Mouse (Mus musculus) MEL (cell line): ENCODE measurements around the gene Gtf2a1l. TPM values are rescaled to one million over a fixed set of nuclear protein-coding genes. Genes with fewer than 3 reads are reported as not detected.

ENCODE experiments used
- DNase-seq: peaks from one replicate; pipeline ENCODE4 v3.0.0; 2011; ENCODE audit warnings: low read depth, low spot score
- H3K27ac ChIP-seq: 2 replicates; pipeline ENCODE4 v1.5.1; 2012; ENCODE audit warnings: low read depth, mild to moderate bottlenecking, control low read depth, low read length, moderate library complexity; ENCODE audit not compliant: control insufficient read depth
- H3K27me3 ChIP-seq, 2 experiments: fragments of 150-350 bp in 1 of 2; sonication (generic) in 1 of 2; 2 replicates each; pipeline ENCODE4 v1.6.1; 2012; ENCODE audit warnings: low read length in 2 of 2, mild to moderate bottlenecking in 2 of 2, improper control_type of control experiment in 1 of 2, moderate library complexity in 1 of 2; ENCODE audit not compliant: insufficient read depth in 2 of 2, control insufficient read depth in 1 of 2
- H3K36me3 ChIP-seq, 2 experiments: 2 replicates each; pipeline ENCODE4 v1.6.1; 2012 to 2014; ENCODE audit warnings: low read length in 2 of 2, improper control_type of control experiment in 1 of 2, inconsistent platforms in 1 of 2, mild to moderate bottlenecking in 1 of 2; ENCODE audit not compliant: insufficient read depth in 2 of 2, control insufficient read depth in 1 of 2
- H3K4me1 ChIP-seq, 2 experiments: fragments of 150-350 bp in 1 of 2; sonication (generic) in 1 of 2; 2 replicates each; pipeline ENCODE4 v1.6.1; 2012; ENCODE audit warnings: low read length in 2 of 2, improper control_type of control experiment in 1 of 2, mild to moderate bottlenecking in 1 of 2; ENCODE audit not compliant: insufficient read depth in 2 of 2, control insufficient read depth in 1 of 2
- H3K4me3 ChIP-seq, 2 experiments: fragments of 150-350 bp in 1 of 2; sonication (generic) in 1 of 2; 2 replicates each; pipeline ENCODE4 v1.5.1; 2012; ENCODE audit warnings: low read depth in 2 of 2, low read length in 2 of 2, mild to moderate bottlenecking in 2 of 2, moderate library complexity in 2 of 2, control low read depth in 1 of 2, improper control_type of control experiment in 1 of 2; ENCODE audit not compliant: control insufficient read depth in 1 of 2, insufficient read depth in 1 of 2
- H3K79me2 ChIP-seq: 2 replicates; pipeline ENCODE4 v1.6.1; 2012; ENCODE audit warnings: mild to moderate bottlenecking, low read length, moderate library complexity; ENCODE audit not compliant: control insufficient read depth, poor library complexity, insufficient read depth
- H3K9ac ChIP-seq: 2 replicates; pipeline ENCODE4 v1.6.1; 2012; ENCODE audit warnings: low read depth, mild to moderate bottlenecking, control low read depth, low read length, moderate library complexity; ENCODE audit not compliant: control insufficient read depth, poor library complexity, severe bottlenecking
- H3K9me3 ChIP-seq: fragments of 150-350 bp; sonication (generic); replicated peaks from 2 replicates; pipeline ENCODE4 v1.6.1; 2012; ENCODE audit warnings: mild to moderate bottlenecking, low read length, improper control_type of control experiment, moderate library complexity; ENCODE audit not compliant: insufficient read depth
- BHLHE40 ChIP-seq: IDR thresholded peaks from 2 replicates; pipeline ENCODE4 v1.6.1; 2012; ENCODE audit warnings: low read depth, mild to moderate bottlenecking, inconsistent platforms, low read length, improper control_type of control experiment, borderline replicate concordance
- CHD1 ChIP-seq: IDR thresholded peaks from 2 replicates; pipeline ENCODE4 v1.6.1; 2012; ENCODE audit warnings: low read depth, mild to moderate bottlenecking, inconsistent platforms, low read length, improper control_type of control experiment
- CHD2 ChIP-seq: IDR thresholded peaks from 2 replicates; pipeline ENCODE4 v1.6.1; 2011; ENCODE audit warnings: low read length, improper control_type of control experiment
- ELF1 ChIP-seq: IDR thresholded peaks from 2 replicates; pipeline ENCODE4 v1.6.1; 2014; ENCODE audit warnings: low read depth, mild to moderate bottlenecking, inconsistent platforms, low read length, improper control_type of control experiment, moderate library complexity
- EP300 ChIP-seq, 2 experiments: IDR thresholded peaks; 2 replicates each; pipeline ENCODE4 v1.6.1; 2011; ENCODE audit warnings: improper control_type of control experiment in 2 of 2, low read length in 2 of 2, low read depth in 1 of 2, mild to moderate bottlenecking in 1 of 2
- ETS1 ChIP-seq: IDR thresholded peaks from 2 replicates; pipeline ENCODE4 v1.6.1; 2012; ENCODE audit warnings: low read depth, mild to moderate bottlenecking, inconsistent platforms, low read length, improper control_type of control experiment, moderate library complexity
- GABPA ChIP-seq: IDR thresholded peaks from 2 replicates; pipeline ENCODE4 v1.6.1; 2012; ENCODE audit warnings: low read depth, mild to moderate bottlenecking, inconsistent platforms, low read length, improper control_type of control experiment, moderate library complexity
- JUND ChIP-seq: IDR thresholded peaks from 2 replicates; pipeline ENCODE4 v1.6.1; 2011; ENCODE audit warnings: low read depth, mild to moderate bottlenecking, improper control_type of control experiment, low read length
- KAT2A ChIP-seq: conservative IDR thresholded peaks from 2 replicates; pipeline ENCODE4 v1.6.1; 2012; ENCODE audit warnings: low read depth, low read length, improper control_type of control experiment, inconsistent platforms
- MAFK ChIP-seq: IDR thresholded peaks from 2 replicates; pipeline ENCODE4 v1.6.1; 2011; ENCODE audit warnings: low read depth, mild to moderate bottlenecking, low read length, improper control_type of control experiment, borderline replicate concordance
- MAX ChIP-seq: IDR thresholded peaks from 2 replicates; pipeline ENCODE4 v1.6.1; 2011; ENCODE audit warnings: low read length, improper control_type of control experiment
- MEF2A ChIP-seq: IDR thresholded peaks from 2 replicates; pipeline ENCODE4 v1.6.1; 2014; ENCODE audit warnings: low read depth, mild to moderate bottlenecking, inconsistent platforms, low read length, improper control_type of control experiment; ENCODE audit not compliant: poor library complexity, insufficient replicate concordance, severe bottlenecking; ENCODE audit errors: extremely low read depth
- MYB ChIP-seq: IDR thresholded peaks from 2 replicates; pipeline ENCODE4 v1.6.1; 2011; ENCODE audit warnings: mild to moderate bottlenecking, low read depth, low read length, improper control_type of control experiment
- MYC ChIP-seq: IDR thresholded peaks from 2 replicates; pipeline ENCODE4 v1.6.1; 2011; ENCODE audit warnings: low read depth, mild to moderate bottlenecking, low read length, improper control_type of control experiment, moderate library complexity
- NELFE ChIP-seq: IDR thresholded peaks from 2 replicates; pipeline ENCODE4 v1.6.1; 2011; ENCODE audit warnings: low read depth, low read length, improper control_type of control experiment
- NRF1 ChIP-seq: IDR thresholded peaks from 2 replicates; pipeline ENCODE4 v1.6.1; 2014; ENCODE audit warnings: low read depth, mild to moderate bottlenecking, inconsistent platforms, low read length, improper control_type of control experiment, moderate library complexity; ENCODE audit not compliant: poor library complexity, insufficient read depth, severe bottlenecking
- POLR2A ChIP-seq, 2 experiments: IDR thresholded peaks; 2 replicates each; pipeline ENCODE4 v1.6.1; 2011 to 2012; ENCODE audit warnings: low read length in 2 of 2, mild to moderate bottlenecking in 2 of 2, control low read depth in 1 of 2, improper control_type of control experiment in 1 of 2, low read depth in 1 of 2, moderate library complexity in 1 of 2; ENCODE audit not compliant: control insufficient read depth in 1 of 2, insufficient read depth in 1 of 2, poor library complexity in 1 of 2
- POLR2AphosphoS2 ChIP-seq: IDR thresholded peaks from 2 replicates; pipeline ENCODE4 v1.6.1; 2011; ENCODE audit warnings: low read length, improper control_type of control experiment
- POLR2AphosphoS5 ChIP-seq: IDR thresholded peaks from 2 replicates; pipeline ENCODE4 v1.6.1; 2012; ENCODE audit warnings: low read depth, borderline replicate concordance, mild to moderate bottlenecking, inconsistent platforms, low read length, moderate library complexity, mixed read lengths
- SMC3 ChIP-seq: IDR thresholded peaks from 2 replicates; pipeline ENCODE4 v1.6.1; 2011; ENCODE audit warnings: low read depth, low read length, improper control_type of control experiment
- UBTF ChIP-seq: IDR thresholded peaks from 2 replicates; pipeline ENCODE4 v1.6.1; 2012; ENCODE audit warnings: low read depth, mild to moderate bottlenecking, inconsistent platforms, low read length, improper control_type of control experiment, moderate library complexity, borderline replicate concordance; ENCODE audit not compliant: insufficient read depth
- USF2 ChIP-seq, 2 experiments: IDR thresholded peaks; 2 replicates each; pipeline ENCODE4 v1.6.1; 2011 to 2012; ENCODE audit warnings: improper control_type of control experiment in 2 of 2, low read length in 2 of 2, borderline replicate concordance in 1 of 2, inconsistent platforms in 1 of 2, low read depth in 1 of 2, mild to moderate bottlenecking in 1 of 2; ENCODE audit not compliant: insufficient read depth in 1 of 2
- ZC3H11A ChIP-seq: IDR thresholded peaks from 2 replicates; pipeline ENCODE4 v1.6.1; 2012; ENCODE audit warnings: low read depth, mild to moderate bottlenecking, inconsistent platforms, low read length, improper control_type of control experiment
- ZKSCAN1 ChIP-seq: IDR thresholded peaks from 2 replicates; pipeline ENCODE4 v1.6.1; 2012; ENCODE audit warnings: low read depth, mild to moderate bottlenecking, inconsistent platforms, low read length, improper control_type of control experiment, moderate library complexity
- ZMIZ1 ChIP-seq: IDR thresholded peaks from 2 replicates; pipeline ENCODE4 v1.6.1; 2012; ENCODE audit warnings: low read depth, mild to moderate bottlenecking, inconsistent platforms, low read length, improper control_type of control experiment, moderate library complexity
- ZNF384 ChIP-seq: IDR thresholded peaks from 2 replicates; pipeline ENCODE4 v1.6.1; 2012; ENCODE audit warnings: low read depth, mild to moderate bottlenecking, inconsistent platforms, low read length, improper control_type of control experiment
- polyA plus RNA-seq, 2 experiments: library from polyadenylated mRNA; stranded (reverse) in 1 of 2; unstranded in 1 of 2; fragments of >175 nt in 1 of 2; fragments of >200 nt in 1 of 2; gene quantifications; 2 replicates each; pipeline versions ENCODE4 v1.2.1 to v1.2.4; 2012; ENCODE audit warnings: low replicate concordance in 2 of 2, low read depth in 1 of 2; ENCODE audit not compliant: insufficient read length in 2 of 2, insufficient read depth in 1 of 2, missing spikeins in 1 of 2
- total RNA-seq: library from RNA; depleted of rRNA; stranded (reverse); fragments of 300-350 nt; gene quantifications from 2 replicates; pipeline ENCODE4 v1.2.3, GENCODE M21; 2012

The Gtf2a1l gene
- total and polyA plus RNA-seq, 3 experiments: not detected

DNA sequence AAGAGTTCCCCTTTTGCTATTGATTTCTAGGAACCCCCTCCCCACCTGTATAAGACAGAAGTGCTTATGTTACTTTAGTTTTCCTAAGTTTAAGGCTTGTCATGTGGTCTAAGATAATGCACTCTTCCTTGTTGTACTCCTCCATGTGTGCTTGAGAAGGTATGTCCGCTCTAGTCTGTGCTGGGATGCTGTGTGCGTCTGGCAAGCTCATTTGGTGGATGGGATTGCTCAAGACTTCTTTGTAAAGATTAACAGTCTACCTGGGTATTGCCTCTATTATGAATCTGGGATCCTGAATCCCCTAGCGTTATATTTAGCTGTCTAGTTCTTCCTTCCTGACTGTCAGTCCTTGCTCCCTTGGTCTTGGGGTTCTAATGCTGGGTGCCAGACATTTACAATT is 35.8 kb upstream of the Gtf2a1l start:
- no peak overlapping the region for H3K4me3 ChIP-seq
- H3K9me3 ChIP-seq: no peaks in the 10 kb centered on the region
- H3K9ac ChIP-seq: no peak overlapping the region
- no peaks in the 10 kb centered on the region for H3K4me1 ChIP-seq
- no peaks in the 10 kb centered on the region; a peak in 1 of 4 replicates for H3K36me3 ChIP-seq
- H3K27ac ChIP-seq: no peak overlapping the region
- TF ChIP-seq POLR2A (IDR thresholded peaks at IDR 0.05; ENCODE audit: control insufficient read depth in 1 of 2, insufficient read depth in 1 of 2, low read depth in 1 of 2, low read length in 2 of 2, poor library complexity in 1 of 2) (no peak), ZC3H11A (no peak), EP300 (IDR thresholded peaks at IDR 0.05; ENCODE audit: low read depth in 1 of 2, low read length in 2 of 2) (no peak), ZKSCAN1 (no peak), SMC3 (no peak), ETS1 (no peak), NRF1 (no peak), MAFK (no peak), JUND (no peak), KAT2A (no peak), CHD1 (no peak), BHLHE40 (no peak), UBTF (no peak), MYC (no peak), CHD2 (no peak), MAX (no peak)
- DNase-seq: no peak
- no peaks in the 10 kb centered on the region for H3K27me3 ChIP-seq
- H3K79me2 ChIP-seq: no peaks in the 10 kb centered on the region

DNA sequence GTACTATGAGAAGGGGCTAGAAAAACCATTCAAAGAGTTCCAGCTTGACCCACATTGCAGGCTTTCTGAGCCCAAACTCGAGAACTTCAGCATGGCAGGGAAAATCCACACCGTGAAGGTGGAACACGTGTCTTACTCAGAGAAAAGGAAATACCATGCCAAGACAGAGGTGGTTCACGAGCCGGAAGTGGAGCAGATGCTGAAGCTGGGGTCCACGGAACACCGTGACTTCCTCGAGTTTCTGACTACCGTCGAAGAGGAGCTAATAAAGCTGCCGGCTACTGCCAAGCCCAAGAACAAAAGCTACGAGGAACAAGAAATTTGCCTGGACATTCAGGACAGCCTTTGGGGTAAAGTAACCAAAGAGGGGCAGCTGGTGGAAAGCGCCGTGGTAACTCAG is 32.4 kb upstream of the Gtf2a1l start:
- TF ChIP-seq MYB (no peak), POLR2AphosphoS2 (no peak), ETS1 (no peak), ZC3H11A (no peak), ELF1 (no peak), BHLHE40 (no peak), ZKSCAN1 (no peak), UBTF (no peak), GABPA (no peak), ZMIZ1 (no peak), ZNF384 (no peak), NELFE (no peak), CHD2 (no peak), POLR2AphosphoS5 (no peak), USF2 (IDR thresholded peaks at IDR 0.05; ENCODE audit: borderline replicate concordance in 1 of 2, insufficient read depth in 1 of 2, low read depth in 1 of 2, low read length in 2 of 2) (no peak), MEF2A (no peak), KAT2A (no peak), MAX (no peak)

More for the DNA sequence above, 32.4 kb upstream of the Gtf2a1l start:
- no peaks in the 10 kb centered on the region for H3K4me1 ChIP-seq
- no peaks in the 10 kb centered on the region for H3K79me2 ChIP-seq
- H3K36me3 ChIP-seq: no peaks in the 10 kb centered on the region; a peak in 1 of 4 replicates
- no peak overlapping the region for H3K27ac ChIP-seq
- no peak for DNase-seq
- H3K9me3 ChIP-seq: no peaks in the 10 kb centered on the region
- H3K27me3 ChIP-seq: no peaks in the 10 kb centered on the region
- H3K4me3 ChIP-seq: no peak overlapping the region
- H3K9ac ChIP-seq: no peak overlapping the region
